19 mouse cellular contexts compared by ENCODE assay signal in the genomic region with DNA sequence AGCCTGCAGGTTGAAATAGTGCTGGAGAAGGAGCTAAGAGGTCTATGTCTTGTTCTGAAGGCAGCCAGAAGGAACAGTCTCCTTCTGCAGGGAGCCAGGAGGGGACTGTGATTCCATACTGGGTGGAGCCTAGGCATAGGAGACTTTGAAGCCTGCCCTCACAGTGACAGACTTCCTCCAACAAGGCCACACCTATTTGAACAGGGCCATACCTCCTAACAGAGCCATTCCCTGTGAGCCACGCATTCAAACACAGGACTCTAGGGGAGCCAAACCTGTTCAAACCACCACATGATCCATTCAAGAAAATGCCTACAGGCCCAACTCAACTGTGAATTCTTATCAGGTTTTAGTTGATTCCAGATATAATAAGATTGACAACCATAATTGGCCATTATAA.
"Had no signal": no experiment of that assay in that cellular context is flagged by ENCODE, and none has a peak within 500 bp of the region (broad histone marks: within the 10 kb centered on the region; RNA-seq: fewer than 3 reads in every experiment).

No protein-coding gene starts in this region.

- H3K9ac ChIP-seq: lung, embryonic 14.5 days; midbrain, embryonic 12.5 days; neural tube, embryonic 13.5 days; neural tube, embryonic 15.5 days had no signal

- H3K36me3 ChIP-seq: midbrain, embryonic 10.5 days; midbrain, embryonic 12.5 days had no signal

- H3K4me1 ChIP-seq: neural tube, embryonic 13.5 days; neural tube, embryonic 15.5 days had no signal

- H3K4me3 ChIP-seq: midbrain, embryonic 10.5 days; midbrain, embryonic 12.5 days; myocyte; neural tube, embryonic 13.5 days; neural tube, embryonic 15.5 days had no signal

- ATAC-seq: midbrain, embryonic 16.5 days had no signal

- H3K4me2 ChIP-seq: lung, embryonic 14.5 days; midbrain, embryonic 12.5 days; neural tube, embryonic 13.5 days; neural tube, embryonic 15.5 days had no signal

- H3K27ac ChIP-seq: midbrain, embryonic 10.5 days; midbrain, embryonic 12.5 days; neural tube, embryonic 13.5 days; neural tube, embryonic 15.5 days had no signal

- DNase-seq: lung, adult 18-20 months; lung, embryonic 14.5 days; lung, postnatal 10 days; lung, postnatal 4 days; midbrain, embryonic 14.5 days; retina, postnatal 1 day; right cerebral cortex, adult 18-20 months; right cerebral cortex, postnatal 25 days; right cerebral cortex, postnatal 4 days; spleen, adult 18-20 months; thymus, adult 18-20 months; thymus, postnatal 14 days; thymus, postnatal 36 days had no signal

- H3K27me3 ChIP-seq: midbrain, embryonic 12.5 days; neural tube, embryonic 13.5 days; neural tube, embryonic 15.5 days had no signal
